Mouse (Mus musculus) ES-Bruce4 (cell line): ENCODE results near the gene Folh1.
"Not testable (repeated sequence)": the region's sequence is repeated elsewhere in the genome, so short reads cannot be mapped to it uniquely, and the experiment has no call there.

ENCODE experiments used
- CTCF ChIP-seq: IDR thresholded peaks from one replicate; pipeline ENCODE4 v1.8.1; 2011; ENCODE audit warnings: low read depth, low read length
- EP300 ChIP-seq: IDR thresholded peaks from 2 replicates; pipeline ENCODE4 v1.6.1; 2011; ENCODE audit warnings: low read depth, low read length; ENCODE audit not compliant: insufficient read depth
- POLR2A ChIP-seq: IDR thresholded peaks from one replicate; pipeline ENCODE4 v1.8.1; 2011; ENCODE audit warnings: low read length; ENCODE audit not compliant: insufficient read depth

- not testable (repeated sequence) for TF ChIP-seq CTCF, EP300, POLR2A
Observed at GRCm38 (mm10) chr7:86815241-86815640, 39.5 kb upstream of the Folh1 start.
